Mouse (Mus musculus) frontal cortex, adult (tissue): ENCODE data around the gene Cdh11.
A peak's percentile ranks its signal among the peaks of the same experiment; 100 is the strongest.
"Not testable (repeated sequence)": the region's sequence is repeated elsewhere in the genome, so short reads cannot be mapped to it uniquely, and the experiment has no call there.

Experiments
- ATAC-seq: cut with Nextera tagmentation; 2 replicates; pipeline ENCODE4 v1.9.2; 2017; ENCODE audit warnings: mild to moderate bottlenecking, moderate library complexity, mixed read lengths; ENCODE audit not compliant: low TSS enrichment

The Cdh11 gene

GRCm38 (mm10) chr8:102707305-102707704 lies 78.1 kb downstream of the Cdh11 start:
- no peak for ATAC-seq

GRCm38 (mm10) chr8:102705376-102705905 lies 80.0 kb downstream of the Cdh11 start:
- no peak for ATAC-seq

- no peak for ATAC-seq
Measured at GRCm38 (mm10) chr8:102700245-102700644, 85.2 kb downstream of the Cdh11 start.

- no peak for ATAC-seq
Measured at GRCm38 (mm10) chr8:102698232-102698837, 87.1 kb downstream of the Cdh11 start.

GRCm38 (mm10) chr8:102693465-102693864 lies 92.0 kb downstream of the Cdh11 start:
- ATAC-seq: no peak

- ATAC-seq: peak; percentile 41; the same call in 1 of the 2 replicates
Measured at GRCm38 (mm10) chr8:102685491-102685890, 100.0 kb downstream of the Cdh11 start.

GRCm38 (mm10) chr8:102685023-102685422 lies 100.4 kb downstream of the Cdh11 start:
- peak; percentile 65; the same call in 1 of the 2 replicates for ATAC-seq

GRCm38 (mm10) chr8:102677148-102677547 lies 108.3 kb downstream of the Cdh11 start:
- ATAC-seq: peak; percentile 86

- ATAC-seq: not testable (repeated sequence)
Measured at GRCm38 (mm10) chr8:102664561-102664960, 120.9 kb downstream of the Cdh11 start.

- ATAC-seq: no peak
Measured at GRCm38 (mm10) chr8:102656529-102656928, 128.9 kb downstream of the Cdh11 start.

- ATAC-seq: peak; percentile 87
Measured at GRCm38 (mm10) chr8:102651964-102652363, 133.5 kb downstream of the Cdh11 start.

- ATAC-seq: no peak
Measured at GRCm38 (mm10) chr8:102627151-102627550, 158.3 kb downstream of the Cdh11 start.

GRCm38 (mm10) chr8:102612146-102612545 lies 173.3 kb downstream of the Cdh11 start:
- no peak for ATAC-seq

GRCm38 (mm10) chr8:102601327-102601726 lies 184.1 kb downstream of the Cdh11 start:
- ATAC-seq: peak; percentile 57

- no peak for ATAC-seq
Measured at GRCm38 (mm10) chr8:102596523-102596922, 188.9 kb downstream of the Cdh11 start.

GRCm38 (mm10) chr8:102593899-102594298 lies 191.5 kb downstream of the Cdh11 start:
- peak; percentile 97 for ATAC-seq
